Mouse (Mus musculus) hindbrain, embryonic 16.5 days (tissue): Measurements from ENCODE around the gene Abi3bp. TPM values are rescaled to one million over a fixed set of nuclear protein-coding genes. Genes with fewer than 3 reads are reported as not detected.

Experiments used
- ATAC-seq: fragments of 200-750 bp; cut with Nextera tagmentation; 2 replicates; pipeline ENCODE4 v1.8.0; 2017; ENCODE audit warnings: moderate TSS enrichment, moderate library complexity
- H3K27ac ChIP-seq: fragments of 300-500 bp; sonication (generic); 2 replicates; pipeline ENCODE4 v1.5.1; 2014; ENCODE audit warnings: low read depth, mild to moderate bottlenecking, control low read depth, low read length, moderate library complexity
- H3K27me3 ChIP-seq: fragments of 300-500 bp; sonication (generic); replicated peaks from 2 replicates; pipeline ENCODE4 v1.6.1; 2014; ENCODE audit warnings: low read length; ENCODE audit not compliant: control insufficient read depth, insufficient read depth
- H3K36me3 ChIP-seq: fragments of 300-500 bp; sonication (generic); 2 replicates; pipeline ENCODE4 v1.6.1; 2014; ENCODE audit warnings: mild to moderate bottlenecking, low read length, moderate library complexity, mixed read lengths; ENCODE audit not compliant: control insufficient read depth, insufficient read depth
- H3K4me1 ChIP-seq: fragments of 300-500 bp; sonication (generic); 2 replicates; pipeline ENCODE4 v1.6.1; 2014; ENCODE audit warnings: low read depth, low read length; ENCODE audit not compliant: control insufficient read depth, insufficient read depth
- H3K4me2 ChIP-seq: fragments of 300-500 bp; sonication (generic); 2 replicates; pipeline ENCODE4 v1.6.1; 2014; ENCODE audit warnings: mild to moderate bottlenecking, low read length, control low read depth, moderate library complexity
- H3K4me3 ChIP-seq: fragments of 300-500 bp; sonication (generic); 2 replicates; pipeline ENCODE4 v1.5.1; 2014; ENCODE audit warnings: mild to moderate bottlenecking, low read length, control low read depth, moderate library complexity
- H3K9ac ChIP-seq: fragments of 300-500 bp; sonication (generic); 2 replicates; pipeline ENCODE4 v1.6.1; 2014; ENCODE audit warnings: low read depth, mild to moderate bottlenecking, control low read depth, low read length, moderate library complexity
- H3K9me3 ChIP-seq: fragments of 300-500 bp; sonication (generic); 2 replicates; pipeline ENCODE4 v1.6.1; 2014; ENCODE audit warnings: mild to moderate bottlenecking, low read length, moderate library complexity; ENCODE audit not compliant: control insufficient read depth
- WGBS: fragments of 180-500 bp; shearing (Covaris S2); extraction: QIAGEN DNeasy Blood & Tissue Kit; methylation state at CpG from one replicate; pipeline ENCODE4 v1.1.7; 2014; 5-methylcytosine and 5-hydroxymethylcytosine counted together
- polyA plus RNA-seq: library from polyadenylated mRNA; unstranded; fragments of >200 nt; fragmentation: Nextera tagmentation; extraction: Ambion mirVana; gene quantifications from 2 replicates; pipeline ENCODE4 v1.2.1, GENCODE M21; 2015

Abi3bp gene
- polyA plus RNA-seq, 1 experiment from 2014 or later = 0.63 TPM

- Histone ChIP-seq H3K9me3 (no peaks in the 10 kb centered on the region), H3K4me2 (no peak overlapping the region), H3K27me3 (no peaks in the 10 kb centered on the region), H3K36me3 (no peaks in the 10 kb centered on the region), H3K27ac (no peak overlapping the region), H3K4me3 (no peak overlapping the region), H3K4me1 (no peaks in the 10 kb centered on the region), H3K9ac (no peak overlapping the region)
- ATAC-seq = no peak
- WGBS = 86% methylated on average over 5 of the region's 5 CpGs
Measured at GRCm38 (mm10) chr16:56593581-56593980, 115.9 kb downstream of the Abi3bp start.

- ATAC-seq = no peak
- Histone ChIP-seq H3K36me3 (no peaks in the 10 kb centered on the region), H3K27ac (no peak overlapping the region), H3K9me3 (no peaks in the 10 kb centered on the region), H3K4me3 (no peak overlapping the region), H3K4me1 (no peaks in the 10 kb centered on the region), H3K9ac (no peak overlapping the region), H3K27me3 (no peaks in the 10 kb centered on the region), H3K4me2 (no peak overlapping the region)
- WGBS = 72% methylated on average over 6 of the region's 6 CpGs
Measured at GRCm38 (mm10) chr16:56594866-56595265, 117.2 kb downstream of the Abi3bp start.

GRCm38 (mm10) chr16:56598427-56598826 is 120.7 kb downstream of the Abi3bp start:
- no peak overlapping the region for H3K4me3 ChIP-seq
- no peak overlapping the region for H3K27ac ChIP-seq
- no peaks in the 10 kb centered on the region for H3K36me3 ChIP-seq
- no peak for ATAC-seq
- no peaks in the 10 kb centered on the region for H3K4me1 ChIP-seq
- 91% methylated on average over 4 of the region's 4 CpGs for WGBS
- H3K9me3 ChIP-seq = no peaks in the 10 kb centered on the region
- H3K27me3 ChIP-seq = no peaks in the 10 kb centered on the region
- no peak overlapping the region for H3K9ac ChIP-seq
- no peak overlapping the region for H3K4me2 ChIP-seq

- Histone ChIP-seq H3K4me2 (no peak overlapping the region), H3K27me3 (no peaks in the 10 kb centered on the region), H3K9ac (no peak overlapping the region), H3K9me3 (no peaks in the 10 kb centered on the region), H3K4me3 (no peak overlapping the region), H3K36me3 (no peaks in the 10 kb centered on the region), H3K4me1 (no peaks in the 10 kb centered on the region), H3K27ac (no peak overlapping the region)
- WGBS = 90% methylated on average over 1 of the region's 1 CpGs
- no peak for ATAC-seq
Measured at GRCm38 (mm10) chr16:56602394-56602793, 124.7 kb downstream of the Abi3bp start.

- no peak for ATAC-seq
- Histone ChIP-seq H3K4me1 (no peaks in the 10 kb centered on the region), H3K9me3 (no peaks in the 10 kb centered on the region), H3K27ac (no peak overlapping the region), H3K4me3 (no peak overlapping the region), H3K4me2 (no peak overlapping the region), H3K27me3 (no peaks in the 10 kb centered on the region), H3K36me3 (no peaks in the 10 kb centered on the region), H3K9ac (no peak overlapping the region)
- WGBS = 87% methylated on average over 8 of the region's 8 CpGs
Measured at GRCm38 (mm10) chr16:56610572-56610971, 132.9 kb downstream of the Abi3bp start.

- no peaks in the 10 kb centered on the region for H3K27me3 ChIP-seq
- H3K36me3 ChIP-seq = no peaks in the 10 kb centered on the region
- H3K4me1 ChIP-seq = no peaks in the 10 kb centered on the region
- WGBS = 64% methylated on average over 10 of the region's 10 CpGs
- H3K9me3 ChIP-seq = no peaks in the 10 kb centered on the region
- no peak overlapping the region for H3K9ac ChIP-seq
- no peak overlapping the region for H3K27ac ChIP-seq
- no peak for ATAC-seq
- H3K4me3 ChIP-seq = no peak overlapping the region
- H3K4me2 ChIP-seq = no peak overlapping the region
Measured at GRCm38 (mm10) chr16:56611096-56611867, 133.6 kb downstream of the Abi3bp start.

- H3K36me3 ChIP-seq = no peaks in the 10 kb centered on the region
- ATAC-seq = no peak
- H3K27me3 ChIP-seq = no peaks in the 10 kb centered on the region
- no peak overlapping the region for H3K4me2 ChIP-seq
- H3K9ac ChIP-seq = no peak overlapping the region
- 96% methylated on average over 3 of the region's 3 CpGs for WGBS
- H3K4me3 ChIP-seq = no peak overlapping the region
- H3K9me3 ChIP-seq = no peaks in the 10 kb centered on the region
- no peak overlapping the region for H3K27ac ChIP-seq
- H3K4me1 ChIP-seq = no peaks in the 10 kb centered on the region
Measured at GRCm38 (mm10) chr16:56638544-56638943, 160.9 kb downstream of the Abi3bp start.

GRCm38 (mm10) chr16:56645251-56645650 is 167.6 kb downstream of the Abi3bp start:
- no peaks in the 10 kb centered on the region for H3K36me3 ChIP-seq
- no peak overlapping the region for H3K4me2 ChIP-seq
- H3K9ac ChIP-seq = no peak overlapping the region

GRCm38 (mm10) chr16:56646382-56647172 is 168.9 kb downstream of the Abi3bp start:
- Histone ChIP-seq H3K4me3 (no peak overlapping the region), H3K4me2 (no peak overlapping the region), H3K27me3 (no peaks in the 10 kb centered on the region), H3K9ac (no peak overlapping the region), H3K36me3 (no peaks in the 10 kb centered on the region), H3K9me3 (no peaks in the 10 kb centered on the region), H3K4me1 (no peaks in the 10 kb centered on the region), H3K27ac (no peak overlapping the region)
- no peak for ATAC-seq
- 67% methylated on average over 7 of the region's 7 CpGs for WGBS

More at GRCm38 (mm10) chr16:56645251-56645650, 167.6 kb downstream of the Abi3bp start:
- no peak for ATAC-seq
- 15% methylated on average over 2 of the region's 2 CpGs for WGBS
- Histone ChIP-seq H3K9me3 (no peaks in the 10 kb centered on the region), H3K4me3 (no peak overlapping the region), H3K27ac (no peak overlapping the region), H3K27me3 (no peaks in the 10 kb centered on the region), H3K4me1 (no peaks in the 10 kb centered on the region)
